Mouse (Mus musculus): ENCODE measurements at regions not wholly inside any gene's neighbourhood (a gene's known extent, or its start where the extent isn't known, plus 50 kb on each side); places are given as distances from the start of the nearest gene placed in this dataset.

GRCm38 (mm10) chr5:139598715-139599114 is 55.4 kb downstream of the Uncx start:
- DNase-seq: no peak

GRCm38 (mm10) chr5:139599191-139599937 is 56.1 kb downstream of the Uncx start:
- no peak for DNase-seq

- no peak for DNase-seq
These were observed 56.9 kb downstream of the Uncx start for GRCm38 (mm10) chr5:139600213-139600612.

GRCm38 (mm10) chr5:139602860-139603259 is 59.6 kb downstream of the Uncx start:
- DNase-seq: no peak

GRCm38 (mm10) chr5:139603535-139603934 is 60.2 kb downstream of the Uncx start:
- no peak for DNase-seq

GRCm38 (mm10) chr5:139604327-139604726 is 61.0 kb downstream of the Uncx start:
- DNase-seq: no peak

GRCm38 (mm10) chr5:139610610-139611520 is 67.6 kb downstream of the Uncx start:
- peak in 1 of 2 experiments; percentile 11 for DNase-seq

- DNase-seq: no peak
These were observed 68.9 kb downstream of the Uncx start for GRCm38 (mm10) chr5:139612224-139612623.

GRCm38 (mm10) chr5:139612676-139613075 is 69.4 kb downstream of the Uncx start:
- DNase-seq: no peak

- DNase-seq: no peak
These were observed 70.3 kb downstream of the Uncx start for GRCm38 (mm10) chr5:139613601-139614000.

GRCm38 (mm10) chr5:139619301-139620161 is 76.2 kb downstream of the Uncx start:
- DNase-seq: no peak

- DNase-seq: no peak
These were observed 82.7 kb downstream of the Uncx start for GRCm38 (mm10) chr5:139625871-139626460.

GRCm38 (mm10) chr5:139627552-139627951 is 84.3 kb downstream of the Uncx start:
- no peak for DNase-seq

- no peak for DNase-seq
These were observed 93.7 kb downstream of the Uncx start for GRCm38 (mm10) chr5:139637028-139637427.

- DNase-seq: no peak
These were observed 95.2 kb downstream of the Micall2 start for GRCm38 (mm10) chr5:139640652-139641612.

GRCm38 (mm10) chr5:139644816-139645215 is 91.3 kb downstream of the Micall2 start:
- DNase-seq: no peak

- no peak for DNase-seq
These were observed 85.1 kb downstream of the Micall2 start for GRCm38 (mm10) chr5:139651041-139651440.
